Mouse (Mus musculus): ENCODE measurements at regions not wholly inside any gene's neighbourhood (a gene's known extent, or its start where the extent isn't known, plus 50 kb on each side); places are given as distances from the start of the nearest gene placed in this dataset.

DNA sequence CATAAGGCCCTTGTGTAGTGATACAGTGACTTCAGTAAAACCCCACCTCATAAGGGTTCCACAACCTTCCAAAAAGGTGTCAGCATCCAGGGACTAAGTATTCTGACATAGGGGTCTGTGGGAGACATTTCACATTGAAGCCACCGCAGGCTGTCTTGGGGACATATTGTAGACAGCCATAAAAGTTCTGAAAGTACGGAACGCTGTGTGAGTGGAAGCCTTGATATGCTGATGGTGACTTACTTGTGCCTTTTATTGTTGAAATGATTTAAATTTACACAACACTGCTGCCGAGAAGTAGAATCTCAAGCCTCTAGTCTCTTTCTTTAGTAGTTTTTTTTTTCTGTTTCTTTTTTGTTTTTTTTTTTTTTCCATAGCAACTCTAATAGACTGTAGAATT, 82.5 kb upstream of the Tmtc4 start:
- no peaks in the 10 kb centered on the region for H3K36me3 ChIP-seq
- H3K4me1 ChIP-seq: peaks cover 2% of the 10 kb centered on the region; the same call in 1 of the 2 replicates
- no peak overlapping the region for H3K27ac ChIP-seq
- no peak overlapping the region for H3K4me2 ChIP-seq
- WGBS: 82% methylated on average over 4 of the region's 4 CpGs
- H3K27me3 ChIP-seq: no peaks in the 10 kb centered on the region
- no peak overlapping the region for H3K9ac ChIP-seq
- no peaks in the 10 kb centered on the region for H3K9me3 ChIP-seq
- ATAC-seq (ENCODE audit: insufficient number of reproducible peaks, low FRiP score, low TSS enrichment, low read depth): no peak
- no peak overlapping the region for H3K4me3 ChIP-seq

DNA sequence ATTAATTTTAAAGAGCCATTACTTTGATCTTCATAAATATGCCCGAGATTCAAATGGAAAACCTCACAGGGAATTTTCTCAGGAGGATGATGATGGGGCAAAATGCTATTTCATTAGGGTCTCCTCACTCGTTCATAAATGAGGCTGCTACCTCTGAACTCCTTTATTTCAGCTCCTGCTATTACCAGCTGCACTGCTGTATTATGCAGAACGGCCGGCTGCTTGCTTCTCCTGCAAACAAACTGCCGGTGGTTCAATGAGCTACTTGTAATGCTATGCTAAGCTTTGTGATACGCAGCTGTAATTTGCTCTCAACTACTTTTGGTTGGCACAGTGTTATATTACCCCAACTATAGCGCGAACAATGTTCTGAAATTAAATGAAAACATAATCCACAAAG, 81.7 kb upstream of the Tmtc4 start:
- WGBS: 40% methylated on average over 8 of the region's 8 CpGs

DNA sequence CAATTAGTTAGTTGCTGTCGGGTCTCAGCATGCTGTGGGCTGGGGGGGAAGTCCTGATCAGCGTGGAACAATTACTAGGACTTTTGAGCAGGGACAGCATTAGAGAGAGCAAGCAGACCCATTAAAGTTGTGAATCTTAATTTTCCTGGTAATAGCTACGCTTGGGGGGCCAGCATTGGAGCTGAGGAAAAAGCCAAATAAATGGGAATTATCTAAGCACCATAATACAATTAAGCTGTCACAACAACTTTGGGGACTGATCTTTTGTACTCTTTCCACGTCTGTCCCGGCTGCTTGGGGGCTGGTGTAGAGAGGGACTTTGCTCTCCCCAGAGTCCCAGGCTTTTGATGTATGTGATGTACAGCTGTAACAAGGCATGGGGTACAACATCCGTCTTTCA, 81.3 kb upstream of the Tmtc4 start:
- no peaks in the 10 kb centered on the region for H3K9me3 ChIP-seq
- no peak overlapping the region for H3K27ac ChIP-seq

More for the DNA sequence above, 81.7 kb upstream of the Tmtc4 start:
- Histone ChIP-seq H3K36me3 (no peaks in the 10 kb centered on the region), H3K9me3 (no peaks in the 10 kb centered on the region), H3K9ac (no peak overlapping the region), H3K4me2 (no peak overlapping the region), H3K4me1 (peaks cover 2% of the 10 kb centered on the region; the same call in 1 of the 2 replicates), H3K4me3 (no peak overlapping the region), H3K27ac (no peak overlapping the region), H3K27me3 (no peaks in the 10 kb centered on the region)
- no peak for ATAC-seq (ENCODE audit: insufficient number of reproducible peaks, low FRiP score, low TSS enrichment, low read depth)

DNA sequence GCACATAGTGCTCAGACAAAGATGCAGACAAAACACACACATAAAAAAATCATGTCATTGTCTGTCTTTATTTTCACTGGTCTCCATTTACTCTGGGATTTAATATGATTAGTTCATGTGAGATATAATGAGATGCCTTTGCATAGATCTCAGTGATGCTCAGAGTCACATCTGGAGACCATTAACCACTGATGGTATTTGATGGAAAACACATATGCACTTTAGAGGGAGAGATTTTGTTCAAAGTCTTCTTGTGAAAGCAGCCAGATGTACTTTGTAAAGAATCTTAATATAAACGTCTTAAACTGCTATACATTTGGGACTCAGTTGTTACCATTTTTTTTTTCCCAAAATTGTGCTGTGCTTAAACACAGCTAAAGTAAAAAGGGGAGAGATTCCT, 79.1 kb upstream of the Tmtc4 start:
- no peak overlapping the region for H3K4me2 ChIP-seq
- peaks cover 2% of the 10 kb centered on the region; the same call in 1 of the 2 replicates for H3K4me1 ChIP-seq
- no peaks in the 10 kb centered on the region for H3K9me3 ChIP-seq
- H3K27ac ChIP-seq: peak overlapping the region; percentile 61
- 20% methylated on average over 1 of the region's 1 CpGs for WGBS
- H3K9ac ChIP-seq: no peak overlapping the region
- H3K36me3 ChIP-seq: no peaks in the 10 kb centered on the region
- H3K27me3 ChIP-seq: no peaks in the 10 kb centered on the region
- no peak for ATAC-seq (ENCODE audit: insufficient number of reproducible peaks, low FRiP score, low TSS enrichment, low read depth)
- H3K4me3 ChIP-seq: no peak overlapping the region

More for the DNA sequence above, 81.3 kb upstream of the Tmtc4 start:
- Histone ChIP-seq H3K36me3 (no peaks in the 10 kb centered on the region), H3K4me2 (no peak overlapping the region), H3K27me3 (no peaks in the 10 kb centered on the region), H3K4me3 (no peak overlapping the region), H3K4me1 (peaks cover 2% of the 10 kb centered on the region; the same call in 1 of the 2 replicates), H3K9ac (no peak overlapping the region)
- no peak for ATAC-seq (ENCODE audit: insufficient number of reproducible peaks, low FRiP score, low TSS enrichment, low read depth)
- 30% methylated on average over 6 of the region's 6 CpGs for WGBS

DNA sequence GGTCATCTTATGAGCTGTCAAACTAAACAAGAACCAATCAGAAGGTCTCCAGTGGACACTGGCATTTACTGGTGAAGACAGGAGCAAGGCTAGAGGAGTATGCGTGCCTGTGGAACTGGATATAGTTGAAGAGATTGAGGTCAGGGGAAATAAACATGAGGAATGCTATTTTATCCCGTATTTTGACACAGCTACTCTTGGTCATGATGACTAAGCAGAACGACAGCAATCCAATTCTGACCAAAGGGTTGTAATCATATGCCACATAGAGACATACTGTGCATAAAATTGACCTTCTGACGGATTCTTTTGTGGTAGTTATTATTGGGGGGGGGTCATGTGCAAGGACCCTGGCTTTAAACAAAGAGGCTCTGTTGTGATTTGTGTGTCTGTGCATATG, 73.1 kb upstream of the Tmtc4 start:
- Histone ChIP-seq H3K4me2 (no peak overlapping the region), H3K4me1 (no peaks in the 10 kb centered on the region), H3K27me3 (no peaks in the 10 kb centered on the region), H3K9me3 (no peaks in the 10 kb centered on the region), H3K4me3 (no peak overlapping the region), H3K36me3 (no peaks in the 10 kb centered on the region), H3K27ac (no peak overlapping the region), H3K9ac (no peak overlapping the region)
- 75% methylated on average over 4 of the region's 4 CpGs for WGBS
- ATAC-seq (ENCODE audit: insufficient number of reproducible peaks, low FRiP score, low TSS enrichment, low read depth): no peak

DNA sequence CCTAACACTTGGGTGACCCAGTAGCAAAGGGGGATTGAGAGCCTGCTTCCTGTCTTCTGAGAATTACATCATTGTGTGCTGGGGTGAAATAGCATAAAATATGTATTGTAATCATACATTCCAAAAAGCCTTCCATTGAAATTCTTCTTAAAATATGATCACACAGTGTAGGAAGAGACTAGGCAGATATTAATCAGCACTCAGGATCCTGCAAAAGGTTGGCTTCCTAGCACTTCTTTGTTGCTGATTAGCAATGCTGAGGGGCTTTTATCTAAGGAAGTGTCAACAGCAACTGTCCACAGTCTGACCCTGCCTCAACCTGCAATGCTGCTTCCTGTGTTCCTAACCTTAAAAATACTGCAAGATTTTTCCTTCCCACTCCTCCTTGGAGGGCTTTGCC, 64.6 kb upstream of the Tmtc4 start:
- no peak overlapping the region for H3K4me2 ChIP-seq
- H3K4me3 ChIP-seq: no peak overlapping the region
- H3K36me3 ChIP-seq: no peaks in the 10 kb centered on the region
- H3K27ac ChIP-seq: no peak overlapping the region
- H3K27me3 ChIP-seq: no peaks in the 10 kb centered on the region
- no peaks in the 10 kb centered on the region for H3K4me1 ChIP-seq
- ATAC-seq (ENCODE audit: insufficient number of reproducible peaks, low FRiP score, low TSS enrichment, low read depth): no peak
- H3K9me3 ChIP-seq: no peaks in the 10 kb centered on the region
- H3K9ac ChIP-seq: no peak overlapping the region

DNA sequence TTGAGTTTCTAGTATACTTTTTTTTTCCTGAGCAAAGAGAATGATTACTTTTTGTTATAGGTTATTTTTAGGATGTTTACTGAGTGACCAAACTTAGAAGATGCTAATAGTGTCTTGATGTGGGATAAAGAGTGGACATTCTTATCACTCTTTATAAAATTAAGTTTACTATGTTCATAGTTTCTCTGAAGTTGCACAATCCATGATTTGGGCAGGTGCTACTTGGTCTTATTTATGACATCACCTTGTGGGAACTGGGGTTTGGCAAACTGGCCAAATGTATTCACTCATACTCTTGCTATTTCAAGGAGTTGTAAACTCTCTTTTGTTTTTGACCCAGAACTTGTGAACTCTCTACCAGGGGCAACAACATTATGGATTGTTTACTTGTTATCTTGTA, 56.2 kb upstream of the Tmtc4 start:
- no peaks in the 10 kb centered on the region for H3K4me1 ChIP-seq
- H3K9ac ChIP-seq: no peak overlapping the region
- no peak for ATAC-seq (ENCODE audit: insufficient number of reproducible peaks, low FRiP score, low TSS enrichment, low read depth)
- H3K27me3 ChIP-seq: no peaks in the 10 kb centered on the region
- no peaks in the 10 kb centered on the region for H3K9me3 ChIP-seq
- no peak overlapping the region for H3K4me2 ChIP-seq
- no peak overlapping the region for H3K4me3 ChIP-seq
- no peak overlapping the region for H3K27ac ChIP-seq
- H3K36me3 ChIP-seq: no peaks in the 10 kb centered on the region

DNA sequence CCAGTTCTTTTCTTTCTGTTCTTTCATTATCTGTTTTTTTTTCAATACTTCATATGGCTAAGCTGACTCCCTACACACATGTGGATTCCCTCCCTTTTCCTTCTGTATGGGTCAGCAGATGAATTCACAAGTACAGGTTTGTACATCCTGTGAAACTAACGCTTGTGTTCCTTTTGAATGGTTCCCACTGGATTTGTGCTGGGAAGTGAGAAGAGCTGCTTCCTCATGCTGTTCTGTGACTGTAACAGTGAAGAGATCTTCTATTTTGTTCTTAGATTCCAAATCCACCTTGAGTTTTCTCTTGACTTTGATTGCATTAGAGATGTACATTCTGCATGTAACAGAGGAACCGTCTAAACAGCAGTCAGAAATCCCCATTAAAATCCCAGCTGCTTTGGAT, 53.6 kb upstream of the Tmtc4 start:
- 37% methylated on average over 2 of the region's 2 CpGs for WGBS
- Histone ChIP-seq H3K9ac (no peak overlapping the region), H3K9me3 (no peaks in the 10 kb centered on the region), H3K27me3 (no peaks in the 10 kb centered on the region), H3K4me1 (no peaks in the 10 kb centered on the region), H3K36me3 (no peaks in the 10 kb centered on the region), H3K4me2 (no peak overlapping the region), H3K27ac (no peak overlapping the region), H3K4me3 (no peak overlapping the region)
- ATAC-seq (ENCODE audit: insufficient number of reproducible peaks, low FRiP score, low TSS enrichment, low read depth): no peak

All from limb, embryonic 15.5 days (tissue).